Mouse (Mus musculus): Measurements from ENCODE around the gene Lhx6.

DNA sequence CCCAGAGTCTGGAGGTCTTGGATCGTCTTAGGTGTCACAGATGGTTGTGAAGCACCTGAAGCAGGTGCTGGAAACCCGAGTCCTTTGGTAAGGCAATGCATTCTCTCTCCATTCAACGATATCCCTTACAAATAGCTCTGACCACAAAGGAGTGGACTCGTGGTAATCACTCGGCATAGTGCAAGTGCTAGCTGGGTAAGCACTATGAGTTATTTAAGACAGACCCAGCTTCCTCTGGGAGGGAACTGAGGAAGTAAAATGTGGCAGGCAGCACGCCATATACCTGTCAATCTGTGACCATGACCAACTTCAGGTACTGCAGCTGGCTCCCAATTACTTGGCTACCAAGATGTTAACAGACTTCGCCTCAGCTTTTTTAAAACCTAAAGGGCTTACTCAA lies 70.3 kb downstream of the Lhx6 start:
- no peak for TF ChIP-seq CTCF (conservative IDR thresholded peaks at IDR 0.05; ENCODE audit: insufficient read depth, insufficient read length, low read depth, low read length)
- no peak for TF ChIP-seq POLR2A (IDR thresholded peaks at IDR 0.05; ENCODE audit: low read depth, low read length)

Data from kidney, adult 2 months (tissue).